Mouse (Mus musculus) right cerebral cortex, postnatal 25 days (tissue): ENCODE results near the gene Rnf212b.
"Not testable (repeated sequence)": the region's sequence is repeated elsewhere in the genome, so short reads cannot be mapped to it uniquely, and the experiment has no call there.

Experiments used
- DNase-seq: peaks from one replicate; pipeline ENCODE4 v3.0.0; 2022

The Rnf212b gene

DNA sequence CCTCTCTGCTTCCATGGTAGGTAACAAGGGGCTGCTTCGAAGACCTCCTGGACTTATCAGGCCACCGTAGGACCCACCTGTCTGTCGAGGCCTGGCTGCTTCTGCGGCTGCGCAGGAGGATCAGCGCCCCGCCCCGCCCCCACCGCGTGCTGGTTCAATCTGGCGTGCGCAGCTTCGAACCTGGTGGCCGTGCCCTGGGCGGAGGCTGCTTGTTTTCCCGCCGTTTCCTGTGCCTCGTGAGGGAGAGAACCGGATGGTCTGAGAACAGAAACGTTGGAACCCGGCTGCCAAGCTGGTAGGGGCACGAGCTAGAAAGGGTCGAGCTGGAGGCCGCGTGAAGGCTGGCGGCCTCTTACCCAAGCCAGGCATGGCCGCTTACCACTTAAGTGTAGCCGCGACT, at the start of gene Rnf212b:
TSS of gene Rnf212b (plus strand) at position 151 of the 400 bp plus-strand sequence.
- DNase-seq, result no peak

- not testable (repeated sequence) for DNase-seq
These were observed 47.0 kb upstream of the Rnf212b start for GRCm38 (mm10) chr14:54766937-54767336.

- no peak for DNase-seq
These were observed 45.5 kb upstream of the Rnf212b start for GRCm38 (mm10) chr14:54768314-54769067.

GRCm38 (mm10) chr14:54769068-54769425, 44.9 kb upstream of the Rnf212b start:
- no peak for DNase-seq

DNA sequence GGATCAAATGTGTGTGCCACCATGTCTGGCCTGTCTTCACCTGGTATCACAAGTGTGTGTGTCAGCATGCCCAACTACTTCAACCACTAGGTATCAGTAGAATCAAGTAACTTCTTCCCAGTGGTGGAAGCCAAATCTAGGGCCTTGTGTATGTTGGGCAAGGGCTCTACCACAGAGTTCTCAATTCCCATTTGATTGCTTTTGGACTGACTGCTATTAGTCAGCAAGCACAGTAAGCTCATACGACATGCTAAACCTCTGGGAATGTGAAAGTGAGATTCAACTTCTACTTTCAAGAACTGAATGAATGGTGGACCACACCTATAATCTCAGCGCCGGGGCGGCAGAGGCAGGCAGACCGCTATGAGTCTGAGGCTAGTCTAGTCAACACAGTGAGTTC, 43.6 kb upstream of the Rnf212b start:
- DNase-seq, result no peak

DNA sequence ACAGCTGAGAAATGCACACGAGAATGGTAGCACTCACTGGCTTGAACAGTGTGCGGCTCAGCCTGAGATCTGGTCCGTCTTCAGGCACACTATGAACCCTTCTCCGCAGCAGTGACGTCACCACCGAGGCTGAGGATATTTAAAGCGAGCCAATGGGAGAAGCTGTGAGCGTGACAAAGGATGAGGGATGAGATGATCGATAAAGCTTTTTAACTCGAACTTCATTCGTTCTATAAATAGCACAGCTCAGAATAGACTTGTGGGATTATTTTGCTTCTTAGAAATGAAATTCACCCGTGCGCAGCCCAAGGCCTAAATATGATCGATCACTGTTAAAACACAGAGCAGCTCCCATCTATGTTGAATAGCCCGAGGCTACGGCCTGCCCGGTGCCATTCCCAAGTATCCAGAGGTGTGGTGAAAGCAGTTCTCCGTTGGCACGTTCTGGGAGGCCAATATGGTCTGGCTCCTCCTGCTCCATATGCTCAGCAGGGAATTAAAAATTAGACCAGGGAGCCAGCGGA, 41.5 kb upstream of the Rnf212b start:
- DNase-seq, result peak; percentile 76

DNA sequence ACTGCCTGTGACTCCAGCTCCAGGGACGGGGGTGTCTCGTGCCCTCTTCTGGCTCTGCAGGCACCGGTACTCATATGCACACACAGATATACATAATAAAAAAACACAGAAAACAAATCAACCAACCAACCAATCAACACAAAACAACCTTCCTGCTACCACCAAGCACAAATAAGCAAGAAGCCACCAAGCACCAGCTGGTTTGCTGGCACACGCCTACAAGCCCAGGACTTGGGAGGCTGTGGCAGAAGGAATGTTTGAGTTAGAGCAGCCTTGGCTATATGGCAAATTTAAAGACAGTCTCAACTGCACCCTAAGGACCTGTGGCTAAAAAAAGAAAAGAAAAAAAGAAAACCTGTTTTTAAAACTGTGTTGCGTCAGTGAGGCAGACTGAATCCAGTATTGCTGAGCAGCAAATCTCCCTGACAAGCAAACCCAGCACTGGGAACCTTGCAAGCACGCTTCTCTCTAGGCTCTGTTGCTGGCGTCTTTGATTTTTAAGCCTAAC, 38.4 kb upstream of the Rnf212b start:
- DNase-seq, result no peak

- DNase-seq, result no peak
These were observed 37.2 kb upstream of the Rnf212b start for GRCm38 (mm10) chr14:54776768-54777167.

- no peak for DNase-seq
These were observed 36.0 kb upstream of the Rnf212b start for GRCm38 (mm10) chr14:54777893-54778292.

GRCm38 (mm10) chr14:54780084-54780483, 33.9 kb upstream of the Rnf212b start:
- DNase-seq, result no peak

- peak; percentile 77 for DNase-seq
These were observed 32.9 kb upstream of the Rnf212b start for GRCm38 (mm10) chr14:54780836-54781609.

DNA sequence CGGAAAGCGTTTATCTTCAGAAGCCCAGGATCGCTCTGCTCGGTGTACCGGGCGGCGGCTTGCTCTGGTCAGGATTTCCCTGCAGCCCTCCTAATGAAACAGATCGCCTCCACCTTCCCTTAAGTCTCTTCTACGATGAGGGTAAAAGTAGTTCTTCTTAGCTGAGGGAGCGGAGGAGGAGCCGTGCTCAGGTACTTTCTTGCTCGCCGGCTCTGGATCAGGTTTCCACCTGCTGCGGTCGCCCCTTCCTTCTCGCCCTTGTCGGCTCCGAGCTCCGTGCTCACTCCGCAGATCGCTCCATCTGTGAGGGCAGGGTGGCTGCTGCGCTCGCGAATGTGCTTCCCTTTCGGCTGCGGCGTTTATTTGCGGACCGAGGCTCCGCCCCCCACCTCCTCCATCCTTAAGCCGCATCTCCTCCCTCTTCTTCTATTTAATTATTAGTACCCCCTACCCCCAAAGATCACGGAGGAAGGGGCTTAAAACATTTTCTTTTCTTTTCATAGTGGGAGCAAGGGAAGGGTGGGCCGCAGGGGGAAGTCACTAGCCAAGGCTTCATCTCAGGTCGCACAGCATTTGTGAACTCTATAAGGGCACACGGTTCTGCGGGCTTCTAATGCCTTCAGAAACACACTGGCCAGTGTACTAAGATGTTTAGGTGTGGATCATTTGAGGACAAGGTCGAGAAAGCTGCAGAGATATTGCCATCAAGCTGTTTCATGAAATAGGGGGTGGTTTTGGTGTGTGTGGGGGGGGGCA, 32.2 kb upstream of the Rnf212b start, which contains the start of gene Slc7a8:
TSS of gene Slc7a8 (minus strand) at position 337 of the 756 bp plus-strand sequence.
- peak; percentile 81 for DNase-seq

GRCm38 (mm10) chr14:54782971-54783370, 31.0 kb upstream of the Rnf212b start:
- no peak for DNase-seq

DNA sequence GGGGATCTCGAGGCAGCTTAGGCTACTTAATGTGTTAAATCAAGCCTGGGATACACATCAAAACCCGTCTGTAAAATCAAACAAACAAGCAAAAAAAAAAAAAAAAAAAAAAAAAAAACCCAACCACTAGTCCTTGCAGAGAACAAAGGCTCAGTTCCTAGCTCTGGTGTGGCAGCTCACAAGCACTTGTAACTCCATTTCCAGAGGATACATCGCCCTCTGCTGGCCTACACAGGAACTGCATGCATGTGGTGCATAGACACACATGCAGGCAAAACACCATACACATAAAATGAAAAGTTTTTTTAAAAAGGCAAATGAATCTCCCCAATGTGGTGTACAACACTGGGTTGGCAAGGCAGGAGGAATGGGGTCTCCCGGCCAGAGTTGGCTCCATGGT, 28.0 kb upstream of the Rnf212b start:
- no peak for DNase-seq

- DNase-seq, result no peak
These were observed 27.5 kb upstream of the Rnf212b start for GRCm38 (mm10) chr14:54786489-54786888.

DNA sequence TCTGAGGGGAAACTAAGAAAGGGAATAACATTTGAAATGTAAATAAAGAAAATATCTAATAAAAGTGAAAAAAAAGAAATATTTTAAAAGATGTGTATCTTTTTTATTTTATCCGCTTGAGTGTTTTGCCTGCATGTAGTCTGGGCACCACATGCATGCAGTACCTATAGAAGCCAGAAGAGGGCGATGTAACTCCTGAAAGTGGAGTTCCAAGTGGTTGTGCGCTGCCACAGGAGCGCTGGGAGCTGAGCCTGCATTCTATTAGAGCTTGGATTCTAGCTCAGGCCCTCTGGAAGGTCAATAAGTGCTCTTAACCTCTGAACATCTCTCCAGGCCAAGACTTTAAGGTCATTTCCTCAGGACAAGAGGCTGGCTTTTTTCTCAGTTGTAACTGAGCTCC, 26.7 kb upstream of the Rnf212b start:
- no peak for DNase-seq

DNA sequence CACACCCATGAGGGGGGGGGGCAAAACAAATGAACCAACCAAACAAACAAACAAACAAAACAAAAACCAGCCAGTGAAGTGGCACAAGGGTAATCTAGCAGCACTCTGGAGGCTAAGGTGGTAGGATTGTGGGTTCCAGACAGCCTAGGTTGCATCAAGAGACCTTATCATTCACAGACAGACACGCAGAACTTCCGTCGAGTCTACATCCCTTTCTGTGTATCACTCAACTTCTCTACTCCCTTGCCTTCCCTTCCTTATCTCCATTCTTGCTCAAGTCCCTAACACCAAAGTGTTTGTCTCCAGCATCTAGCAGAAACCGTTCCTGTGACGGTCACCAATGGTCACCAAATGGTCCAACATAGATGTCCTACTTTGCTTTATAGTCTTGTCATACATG, 25.7 kb upstream of the Rnf212b start:
- no peak for DNase-seq

DNA sequence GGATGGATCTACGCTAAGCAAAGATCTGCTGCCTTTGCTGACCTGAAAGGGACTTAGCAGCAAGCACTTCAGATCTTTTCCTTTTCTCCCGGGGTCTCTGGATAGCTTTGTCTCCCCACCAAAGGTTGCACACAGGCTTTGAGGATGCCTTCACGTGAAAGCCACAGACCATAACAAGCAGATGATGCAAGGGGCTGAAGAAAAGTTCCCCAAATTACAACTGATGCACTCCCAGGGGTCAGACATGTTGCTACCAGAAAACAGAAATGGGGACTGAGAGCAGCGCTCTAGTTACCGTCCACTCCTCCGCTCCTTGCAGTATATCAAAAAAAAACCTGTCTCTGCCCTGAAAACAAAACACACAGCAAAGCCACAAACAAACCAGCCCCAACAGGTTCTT, 21.8 kb upstream of the Rnf212b start:
- DNase-seq, result no peak

DNA sequence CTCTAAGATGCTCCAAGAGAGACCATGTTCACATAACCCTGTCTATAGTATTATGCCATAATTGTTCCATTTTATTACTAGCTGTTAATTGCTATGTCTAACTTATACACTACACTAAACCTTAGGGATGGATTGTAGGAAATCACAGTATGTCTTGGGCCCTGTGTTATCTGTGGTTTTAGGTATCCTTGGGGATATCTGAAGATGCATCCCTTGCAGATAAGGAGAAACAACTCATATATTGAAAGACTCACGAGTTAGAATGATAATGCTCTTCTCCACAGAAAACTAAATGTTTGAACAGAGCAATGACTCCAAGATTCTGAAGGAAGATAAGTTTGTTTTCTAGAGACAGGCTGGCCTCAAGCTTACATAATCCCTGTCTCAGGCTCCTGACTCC, 20.6 kb upstream of the Rnf212b start:
- DNase-seq, result no peak

GRCm38 (mm10) chr14:54793894-54794830, 19.8 kb upstream of the Rnf212b start:
- DNase-seq, result no peak

DNA sequence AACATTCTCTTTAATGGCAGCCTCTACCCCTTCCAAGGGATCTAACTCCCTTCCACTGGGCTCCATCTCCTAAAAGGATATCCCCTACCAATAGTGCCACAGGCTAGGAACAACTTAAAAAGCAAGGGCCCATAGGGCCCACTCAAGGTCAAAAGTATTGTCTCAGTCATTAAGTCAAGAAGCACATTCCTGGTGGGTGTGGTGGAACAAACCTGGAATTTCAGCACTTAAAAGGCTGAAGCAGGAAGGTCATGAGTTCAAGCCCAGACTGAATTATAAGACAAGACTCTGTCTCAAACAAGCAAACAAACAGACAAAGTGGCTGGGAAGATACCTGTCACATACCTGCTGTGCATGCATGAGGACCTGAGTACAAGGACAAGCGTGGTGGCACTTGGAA, 18.0 kb upstream of the Rnf212b start:
- no peak for DNase-seq

DNA sequence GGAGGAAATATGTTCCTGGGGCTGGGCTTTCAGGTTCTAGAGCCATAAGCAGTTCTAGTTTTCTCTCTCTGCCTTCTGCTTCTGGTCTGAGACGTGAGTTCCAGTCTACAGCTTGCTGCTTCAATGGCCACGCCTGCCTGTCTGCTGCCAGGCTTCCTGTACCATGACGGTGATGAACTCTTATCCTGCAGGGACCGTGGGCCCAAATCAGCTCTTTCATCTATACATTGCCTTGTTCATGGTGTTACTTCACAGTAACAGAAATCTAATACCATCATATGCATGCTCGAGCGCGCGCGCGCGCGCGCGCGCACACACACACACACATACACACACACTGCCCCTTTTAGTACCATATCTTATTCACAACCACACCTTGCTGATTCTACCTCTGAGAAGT, 17.2 kb upstream of the Rnf212b start:
- no peak for DNase-seq
